Mouse (Mus musculus) gastrocnemius, adult 8-10 months (tissue): ENCODE measurements at regions not wholly inside any gene's neighbourhood (a gene's known extent, or its start where the extent isn't known, plus 50 kb on each side); places are given as distances from the start of the nearest gene placed in this dataset.

Source experiments
- DNase-seq, 2 experiments: peaks; one replicate each; pipeline ENCODE4 v3.0.0; 2022; ENCODE audit warnings: low spot score in 2 of 2

- no peak for DNase-seq
These were observed 119.3 kb upstream of the Slc44a1 start for GRCm38 (mm10) chr4:53320735-53321449.

GRCm38 (mm10) chr4:53319051-53319450, 121.2 kb upstream of the Slc44a1 start:
- DNase-seq: no peak

- no peak for DNase-seq
These were observed 122.0 kb upstream of the Slc44a1 start for GRCm38 (mm10) chr4:53318181-53318580.

GRCm38 (mm10) chr4:53317453-53317824, 122.8 kb upstream of the Slc44a1 start:
- no peak for DNase-seq

- no peak for DNase-seq
These were observed 123.3 kb upstream of the Slc44a1 start for GRCm38 (mm10) chr4:53316796-53317452.

GRCm38 (mm10) chr4:53315876-53316762, 124.1 kb upstream of the Slc44a1 start:
- DNase-seq: no peak

- no peak for DNase-seq
These were observed 124.9 kb upstream of the Slc44a1 start for GRCm38 (mm10) chr4:53315121-53315875.

GRCm38 (mm10) chr4:53314076-53314475, 126.1 kb upstream of the Slc44a1 start:
- DNase-seq: no peak

GRCm38 (mm10) chr4:53307121-53307520, 133.1 kb upstream of the Slc44a1 start:
- no peak for DNase-seq

GRCm38 (mm10) chr4:53304782-53305385, 135.3 kb upstream of the Slc44a1 start:
- DNase-seq: no peak

GRCm38 (mm10) chr4:53304290-53304654, 135.9 kb upstream of the Slc44a1 start:
- no peak for DNase-seq

GRCm38 (mm10) chr4:53303621-53304289, 136.5 kb upstream of the Slc44a1 start:
- no peak for DNase-seq

GRCm38 (mm10) chr4:53297975-53298374, 138.3 kb upstream of the Abca1 start:
- no peak for DNase-seq

GRCm38 (mm10) chr4:53292606-53293005, 132.9 kb upstream of the Abca1 start:
- DNase-seq: no peak

GRCm38 (mm10) chr4:53277741-53278525, 118.2 kb upstream of the Abca1 start:
- DNase-seq: no peak

- DNase-seq: no peak
These were observed 110.7 kb upstream of the Abca1 start for GRCm38 (mm10) chr4:53270433-53270832.

- DNase-seq: no peak
These were observed 110.3 kb upstream of the Abca1 start for GRCm38 (mm10) chr4:53269999-53270398.

GRCm38 (mm10) chr4:53269251-53269842, 109.7 kb upstream of the Abca1 start:
- no peak for DNase-seq

GRCm38 (mm10) chr4:53264901-53265300, 105.2 kb upstream of the Abca1 start:
- DNase-seq: no peak
